Mouse (Mus musculus) ovary, adult 18-20 months (tissue): ENCODE measurements around the gene Irf5.
A peak's percentile ranks its signal among the peaks of the same experiment; 100 is the strongest.

ENCODE experiments used
- DNase-seq: peaks from one replicate; pipeline ENCODE4 v3.0.0; 2022; ENCODE audit warnings: low spot score, mixed read lengths

Gene Irf5

GRCm38 (mm10) chr6:29526281-29527251, at the start of gene Irf5:
TSS of gene Irf5 (plus strand) at chr6:29526625.
- no peak for DNase-seq

- no peak for DNase-seq
These were observed 43.7 kb upstream of the Irf5 start for GRCm38 (mm10) chr6:29482691-29483090.

GRCm38 (mm10) chr6:29484716-29485559, 41.5 kb upstream of the Irf5 start:
- no peak for DNase-seq

GRCm38 (mm10) chr6:29485951-29486350, 40.5 kb upstream of the Irf5 start:
- DNase-seq: no peak

GRCm38 (mm10) chr6:29494101-29494500, 32.3 kb upstream of the Irf5 start:
- no peak for DNase-seq

GRCm38 (mm10) chr6:29496270-29496669, 30.2 kb upstream of the Irf5 start:
- DNase-seq: no peak

- no peak for DNase-seq
These were observed 28.6 kb upstream of the Irf5 start for GRCm38 (mm10) chr6:29497791-29498190.

GRCm38 (mm10) chr6:29500177-29500576, 26.2 kb upstream of the Irf5 start:
- no peak for DNase-seq

- DNase-seq: no peak
These were observed 25.6 kb upstream of the Irf5 start for GRCm38 (mm10) chr6:29500810-29501209.

GRCm38 (mm10) chr6:29501599-29501998, 24.8 kb upstream of the Irf5 start:
- no peak for DNase-seq

GRCm38 (mm10) chr6:29505493-29505892, 20.9 kb upstream of the Irf5 start:
- no peak for DNase-seq

GRCm38 (mm10) chr6:29506834-29507233, 19.6 kb upstream of the Irf5 start:
- no peak for DNase-seq

- DNase-seq: no peak
These were observed 18.7 kb upstream of the Irf5 start, which contains the start of gene Kcp for GRCm38 (mm10) chr6:29507447-29508309. TSS of gene Kcp (minus strand) at chr6:29507952.

GRCm38 (mm10) chr6:29509086-29509485, 17.3 kb upstream of the Irf5 start:
- no peak for DNase-seq

GRCm38 (mm10) chr6:29513284-29513683, 13.1 kb upstream of the Irf5 start:
- no peak for DNase-seq

- DNase-seq: peak; percentile 40
These were observed 9.3 kb upstream of the Irf5 start for GRCm38 (mm10) chr6:29517139-29517538.

- DNase-seq: no peak
These were observed 3.7 kb upstream of the Irf5 start for GRCm38 (mm10) chr6:29522626-29523300.

- no peak for DNase-seq
These were observed 3.0 kb upstream of the Irf5 start for GRCm38 (mm10) chr6:29523301-29524033.

- DNase-seq: no peak
These were observed 2.4 kb upstream of the Irf5 start for GRCm38 (mm10) chr6:29524034-29524489.

- DNase-seq: no peak
These were observed 1.2 kb upstream of the Irf5 start for GRCm38 (mm10) chr6:29525256-29525655.
